Mouse (Mus musculus) liver, postnatal 0 days (tissue): Measurements from ENCODE around the gene Galnt10.

ENCODE experiments used
- CTCF ChIP-seq: sonication (generic); IDR thresholded peaks from 2 replicates; pipeline ENCODE4 v1.5.1; 2016; ENCODE audit warnings: antibody characterized with exemption, low read depth
- EP300 ChIP-seq: IDR thresholded peaks from 2 replicates; pipeline ENCODE4 v1.6.1; 2016; ENCODE audit warnings: antibody characterized with exemption, low read depth, mild to moderate bottlenecking

DNA sequence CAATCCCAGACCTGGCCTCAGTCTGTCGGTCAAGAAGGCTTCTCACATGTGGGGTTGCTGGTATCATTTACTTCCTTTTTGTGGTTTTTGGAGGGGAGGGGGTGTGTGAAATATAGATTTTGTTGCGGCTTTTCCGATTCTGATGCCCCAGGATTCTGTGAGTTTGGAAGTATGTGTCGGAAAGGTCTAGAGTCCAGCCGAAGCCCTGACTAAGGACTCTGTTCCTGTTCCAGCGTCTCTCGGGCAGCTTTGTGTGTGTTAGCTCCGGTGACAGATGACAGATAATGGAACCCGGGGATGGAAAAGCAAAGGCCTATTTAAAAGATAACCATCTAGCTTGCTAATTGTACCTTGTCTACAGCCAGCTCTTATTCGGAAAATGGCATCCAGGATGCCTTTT lies 4.4 kb downstream of the Galnt10 start:
- TF ChIP-seq CTCF: no peak
- no peak for TF ChIP-seq EP300
